In genomic region chr3:96534300-96534699, GRCm38 (mm10) we compare ENCODE assay signal across 1 mouse cellular context.
TF ChIP-seq lines count a peak whose summit lies in the region.

No protein-coding gene starts in this region.

TF ChIP-seq in MEL, 35 proteins besides CTCF, POLR2A, EP300 and RAD21:
- TF ChIP-seq ZC3H11A (IDR thresholded peaks at IDR 0.05; ENCODE audit: low read depth, low read length) (peak; percentile 36; the same call in 1 of the 2 replicates), GATA1 (IDR thresholded peaks at IDR 0.05; ENCODE audit: low read depth, low read length) (no peak), ELF1 (IDR thresholded peaks at IDR 0.05; ENCODE audit: low read depth, low read length) (no peak), SMC3 (IDR thresholded peaks at IDR 0.05; ENCODE audit: low read depth, low read length) (peak; percentile 67), MEF2A (IDR thresholded peaks at IDR 0.05; ENCODE audit: extremely low read depth, insufficient replicate concordance, low read depth, low read length, poor library complexity, severe bottlenecking) (no peak), MYC (IDR thresholded peaks at IDR 0.05; ENCODE audit: low read depth, low read length) (0 out of 2 replicates have a peak, but pooled peaks have one; percentile 23)
